Mouse (Mus musculus): ENCODE data around the gene Exoc6b.

- TF ChIP-seq EP300 (IDR thresholded peaks at IDR 0.05; ENCODE audit: low read depth) (no peak), CTCF (IDR thresholded peaks at IDR 0.05; ENCODE audit: low read depth) (no peak)
These were observed 285.3 kb downstream of the Exoc6b start for GRCm38 (mm10) chr6:84783994-84784393.

Measured in heart, postnatal 0 days (tissue).